Mouse (Mus musculus) ES-E14 (cell line): ENCODE results near the gene Reg3d. TPM values are rescaled to one million over a fixed set of nuclear protein-coding genes. Genes with fewer than 3 reads are reported as not detected.
"Not testable (repeated sequence)": the region's sequence is repeated elsewhere in the genome, so short reads cannot be mapped to it uniquely, and the experiment has no call there.

ENCODE experiments used
- DNase-seq: peaks from one replicate; pipeline ENCODE4 v3.0.0-alpha.2; 2013; ENCODE audit warnings: low read depth, low spot score
- H3K27ac ChIP-seq: 2 replicates; pipeline ENCODE4 v1.5.1; 2012; ENCODE audit warnings: low read depth, mild to moderate bottlenecking, low read length, moderate library complexity, mixed read lengths; ENCODE audit not compliant: poor library complexity, insufficient read depth, severe bottlenecking
- H3K36me3 ChIP-seq: 2 replicates; pipeline ENCODE4 v1.6.1; 2012; ENCODE audit warnings: mild to moderate bottlenecking, low read length, moderate library complexity, mixed read lengths; ENCODE audit not compliant: control insufficient read depth, poor library complexity, insufficient read depth, severe bottlenecking
- H3K4me1 ChIP-seq, 2 experiments: fragments of 150-350 bp in 1 of 2; sonication (generic) in 1 of 2; 2 replicates each; pipeline ENCODE4 v1.6.1; 2012; ENCODE audit warnings: low read length in 2 of 2, mild to moderate bottlenecking in 1 of 2, mixed read lengths in 1 of 2; ENCODE audit not compliant: control insufficient read depth in 2 of 2, insufficient read depth in 2 of 2, poor library complexity in 1 of 2
- H3K4me3 ChIP-seq, 2 experiments: fragments of 150-350 bp in 1 of 2; sonication (generic) in 1 of 2; 2 replicates each; pipeline ENCODE4 v1.5.1; 2012; ENCODE audit warnings: low read length in 2 of 2, low read depth in 1 of 2, mild to moderate bottlenecking in 1 of 2, mixed read lengths in 1 of 2; ENCODE audit not compliant: insufficient read depth in 1 of 2, poor library complexity in 1 of 2, severe bottlenecking in 1 of 2
- H3K9ac ChIP-seq: 2 replicates; pipeline ENCODE4 v1.6.1; 2012; ENCODE audit warnings: low read depth, mild to moderate bottlenecking, low read length, mixed read lengths; ENCODE audit not compliant: poor library complexity, insufficient read depth, severe bottlenecking
- H3K9me3 ChIP-seq: fragments of 150-350 bp; sonication (generic); 2 replicates; pipeline ENCODE4 v1.6.1; 2012; ENCODE audit warnings: low read depth, mild to moderate bottlenecking, low read length; ENCODE audit not compliant: control insufficient read depth, insufficient read depth
- CHD2 ChIP-seq: IDR thresholded peaks from 2 replicates; pipeline ENCODE4 v1.6.1; 2014; ENCODE audit warnings: mild to moderate bottlenecking, low read depth, low read length, inconsistent platforms
- HCFC1 ChIP-seq: IDR thresholded peaks from 2 replicates; pipeline ENCODE4 v1.6.1; 2012; ENCODE audit warnings: low read length, inconsistent platforms, borderline replicate concordance; ENCODE audit not compliant: insufficient read depth
- MAFK ChIP-seq: IDR thresholded peaks from 2 replicates; pipeline ENCODE4 v1.6.1; 2014; ENCODE audit warnings: mild to moderate bottlenecking, low read depth, low read length, inconsistent platforms; ENCODE audit not compliant: insufficient read depth
- ZC3H11A ChIP-seq: IDR thresholded peaks from 2 replicates; pipeline ENCODE4 v1.6.1; 2012; ENCODE audit warnings: low read depth, mild to moderate bottlenecking, inconsistent platforms, low read length, borderline replicate concordance
- ZNF384 ChIP-seq: IDR thresholded peaks from 2 replicates; pipeline ENCODE4 v1.6.1; 2012; ENCODE audit warnings: low read depth, low read length, inconsistent platforms
- in situ Hi-C, 2 experiments: fragments of 600-800 bp; cut with MboI; formaldehyde crosslinking; loops; one replicate each; pipeline ENCODE4 v1.15.1; 2025; ENCODE audit warnings: low sequenced_read_pairs in 2 of 2, inconsistent platforms in 1 of 2; ENCODE audit not compliant: unreplicated experiment in 2 of 2
- total RNA-seq: library from RNA; depleted of rRNA; stranded (reverse); fragments of 300-350 nt; gene quantifications from 2 replicates; pipeline ENCODE4 v1.2.3, GENCODE M21; 2012; rRNA removed

Reg3d gene
- not detected in 2 replicates for total RNA-seq

DNA sequence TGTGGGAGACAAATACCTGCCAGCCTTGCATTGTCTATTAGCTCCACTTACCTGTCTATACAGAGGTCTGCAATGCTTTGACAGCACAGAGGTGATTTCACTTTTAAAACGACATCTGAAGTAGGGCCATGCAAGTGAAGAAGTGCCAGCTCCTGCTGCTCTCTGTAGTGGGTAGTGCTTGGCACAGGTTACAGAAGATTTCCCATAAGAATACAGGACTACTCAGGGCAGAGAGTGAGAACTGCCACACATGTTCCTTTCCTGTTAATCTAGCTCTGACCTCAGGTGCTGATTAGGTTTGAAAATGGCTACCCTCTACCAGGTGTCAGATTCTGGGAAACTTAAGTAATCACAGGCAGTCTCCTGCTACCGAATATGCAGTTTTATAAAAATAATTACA lies at the start of gene Reg3d:
Reg3d (minus strand) TSS at position 101 of the 400 bp plus-strand sequence.
- Histone ChIP-seq H3K4me1 (no peaks in the 10 kb centered on the region), H3K27ac (no peak within 1 kb of the TSS), H3K36me3 (no peaks in the 10 kb centered on the region), H3K9me3 (no peaks in the 10 kb centered on the region), H3K9ac (no peak within 1 kb of the TSS), H3K4me3 (no peak within 1 kb of the TSS)
- in situ Hi-C loops = no loop called here
- no peak for DNase-seq
- TF ChIP-seq MAFK (no peak), HCFC1 (no peak), CHD2 (no peak), ZNF384 (no peak), ZC3H11A (no peak)

- Histone ChIP-seq H3K27ac (no peak overlapping the region), H3K4me1 (no peaks in the 10 kb centered on the region)
- in situ Hi-C loops = no loop called here
These were observed 46.8 kb upstream of the Reg3d start for GRCm38 (mm10) chr6:78425497-78425896.

DNA sequence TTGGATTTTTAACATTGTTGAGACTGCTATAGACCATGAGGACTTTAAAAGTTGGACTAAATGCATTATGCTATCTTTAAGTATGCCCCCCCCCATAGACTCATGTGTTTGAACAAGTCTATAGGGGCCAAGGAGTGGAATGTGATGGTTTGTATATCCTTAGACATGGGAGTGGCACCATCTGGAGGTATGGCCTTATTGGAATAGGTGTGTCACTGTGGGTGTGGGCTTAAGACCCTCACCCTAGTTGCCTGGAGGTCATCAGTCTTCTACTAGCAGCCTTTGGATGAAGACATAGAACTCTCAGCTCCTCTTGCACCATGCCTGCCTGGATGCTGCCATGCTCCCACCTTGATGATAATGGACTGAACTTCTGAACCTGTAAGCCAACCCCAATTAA lies 43.7 kb upstream of the Reg3d start, which contains the start of gene Reg1:
Reg1 (plus strand) TSS at position 301 of the 400 bp plus-strand sequence.
- H3K4me1 ChIP-seq, H3K27ac ChIP-seq, H3K9me3 ChIP-seq, in situ Hi-C loops, H3K36me3 ChIP-seq, H3K4me3 ChIP-seq, H3K9ac ChIP-seq, DNase-seq: not testable (repeated sequence)

More at GRCm38 (mm10) chr6:78425497-78425896, 46.8 kb upstream of the Reg3d start:
- Histone ChIP-seq H3K9ac (no peak overlapping the region), H3K36me3 (no peaks in the 10 kb centered on the region), H3K4me3 (no peak overlapping the region), H3K9me3 (no peaks in the 10 kb centered on the region)
- no peak for TF ChIP-seq CHD2
- no peak for TF ChIP-seq ZNF384
- TF ChIP-seq HCFC1 = no peak
- TF ChIP-seq MAFK = no peak
- DNase-seq = no peak

DNA sequence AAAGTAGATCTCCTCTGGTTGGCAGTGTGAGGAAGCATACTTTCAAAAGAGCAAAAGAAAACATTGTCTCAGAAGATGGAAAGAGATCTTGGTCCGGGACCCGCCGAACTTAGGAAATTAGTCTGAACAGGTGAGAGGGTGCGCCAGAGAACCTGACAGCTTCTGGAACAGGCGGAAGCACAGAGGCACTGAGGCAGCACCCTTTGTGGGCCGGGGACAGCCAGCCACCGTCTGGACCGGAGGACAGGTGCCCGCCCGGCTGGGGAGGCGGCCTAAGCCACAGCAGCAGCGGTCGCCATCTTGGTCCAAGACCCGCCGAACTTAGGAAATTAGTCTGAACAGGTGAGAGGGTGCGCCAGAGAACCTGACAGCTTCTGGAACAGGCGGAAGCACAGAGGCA lies 16.7 kb upstream of the Reg3d start, which contains the start of gene Reg2:
Reg2 (plus strand) TSS at position 301 of the 400 bp plus-strand sequence.
- H3K9ac ChIP-seq, H3K4me1 ChIP-seq, H3K4me3 ChIP-seq, H3K9me3 ChIP-seq, in situ Hi-C loops, H3K27ac ChIP-seq, H3K36me3 ChIP-seq, DNase-seq: not testable (repeated sequence)

DNA sequence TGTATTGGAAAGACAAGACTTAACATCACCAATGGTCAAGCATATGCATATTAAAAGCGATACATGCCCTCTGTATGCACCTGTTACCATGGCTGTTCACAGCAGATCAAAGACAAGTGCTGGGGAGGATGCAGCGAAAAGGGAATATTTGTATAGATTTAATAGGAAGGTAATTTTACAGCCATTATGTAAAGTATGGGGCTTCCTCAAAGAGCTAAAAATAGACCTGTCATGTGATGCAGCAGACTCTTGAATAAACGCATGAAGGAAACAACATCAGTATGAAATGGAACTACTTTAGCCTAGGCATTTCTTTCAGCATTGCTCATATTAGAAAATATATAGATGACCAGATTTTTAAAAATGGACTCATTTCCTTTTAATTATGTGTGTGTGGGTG lies 6.9 kb upstream of the Reg3d start:
- in situ Hi-C loops = no loop called here
- no peaks in the 10 kb centered on the region for H3K9me3 ChIP-seq
- no peak overlapping the region for H3K4me3 ChIP-seq
- no peak overlapping the region for H3K9ac ChIP-seq
- TF ChIP-seq MAFK = no peak
- no peak for TF ChIP-seq ZNF384
- no peak for TF ChIP-seq HCFC1
- TF ChIP-seq ZC3H11A = no peak
- no peak for TF ChIP-seq CHD2
- no peaks in the 10 kb centered on the region for H3K36me3 ChIP-seq
- no peaks in the 10 kb centered on the region for H3K4me1 ChIP-seq
- no peak for DNase-seq
- no peak overlapping the region for H3K27ac ChIP-seq
